Mouse (Mus musculus) liver, embryonic 16.5 days (tissue): ENCODE measurements at regions not wholly inside any gene's neighbourhood (a gene's known extent, or its start where the extent isn't known, plus 50 kb on each side); places are given as distances from the start of the nearest gene placed in this dataset.

Experiments
- ATAC-seq: fragments of 200-750 bp; cut with Nextera tagmentation; 2 replicates; pipeline ENCODE4 v1.8.0; 2017; ENCODE audit warnings: low read depth, mild to moderate bottlenecking, moderate number of reproducible peaks, moderate library complexity
- H3K27ac ChIP-seq: fragments of 300-500 bp; sonication (generic); 2 replicates; pipeline ENCODE4 v1.5.1; 2014; ENCODE audit warnings: mild to moderate bottlenecking, low read length
- H3K27me3 ChIP-seq: fragments of 300-500 bp; sonication (generic); 2 replicates; pipeline ENCODE4 v1.6.1; 2014; ENCODE audit warnings: low read depth, low read length, mixed read lengths; ENCODE audit not compliant: control insufficient read depth, insufficient read depth
- H3K36me3 ChIP-seq: fragments of 300-500 bp; sonication (generic); 2 replicates; pipeline ENCODE4 v1.6.1; 2014; ENCODE audit warnings: mild to moderate bottlenecking; ENCODE audit not compliant: control insufficient read depth, insufficient read depth
- H3K4me1 ChIP-seq: fragments of 300-500 bp; sonication (generic); 2 replicates; pipeline ENCODE4 v1.6.1; 2014; ENCODE audit warnings: low read depth, low read length, mixed read lengths; ENCODE audit not compliant: control insufficient read depth
- H3K4me2 ChIP-seq: fragments of 300-500 bp; sonication (generic); 2 replicates; pipeline ENCODE4 v1.6.1; 2014; ENCODE audit warnings: low read depth, low read length, mixed read lengths
- H3K4me3 ChIP-seq: fragments of 300-500 bp; sonication (generic); 2 replicates; pipeline ENCODE4 v1.5.1; 2014; ENCODE audit warnings: low read depth, mild to moderate bottlenecking, low read length
- H3K9ac ChIP-seq: fragments of 300-500 bp; sonication (generic); 2 replicates; pipeline ENCODE4 v1.6.1; 2014; ENCODE audit warnings: low read depth, low read length
- H3K9me3 ChIP-seq: fragments of 300-500 bp; sonication (generic); replicated peaks from 2 replicates; pipeline ENCODE4 v1.6.1; 2016; ENCODE audit warnings: low read length; ENCODE audit not compliant: control insufficient read depth
- WGBS: fragments of 180-500 bp; shearing (Covaris S2); extraction: QIAGEN DNeasy Blood & Tissue Kit; methylation state at CpG from one replicate; pipeline ENCODE4 v1.1.7; 2014; ENCODE audit not compliant: insufficient replicate concordance; 5-methylcytosine and 5-hydroxymethylcytosine counted together

DNA sequence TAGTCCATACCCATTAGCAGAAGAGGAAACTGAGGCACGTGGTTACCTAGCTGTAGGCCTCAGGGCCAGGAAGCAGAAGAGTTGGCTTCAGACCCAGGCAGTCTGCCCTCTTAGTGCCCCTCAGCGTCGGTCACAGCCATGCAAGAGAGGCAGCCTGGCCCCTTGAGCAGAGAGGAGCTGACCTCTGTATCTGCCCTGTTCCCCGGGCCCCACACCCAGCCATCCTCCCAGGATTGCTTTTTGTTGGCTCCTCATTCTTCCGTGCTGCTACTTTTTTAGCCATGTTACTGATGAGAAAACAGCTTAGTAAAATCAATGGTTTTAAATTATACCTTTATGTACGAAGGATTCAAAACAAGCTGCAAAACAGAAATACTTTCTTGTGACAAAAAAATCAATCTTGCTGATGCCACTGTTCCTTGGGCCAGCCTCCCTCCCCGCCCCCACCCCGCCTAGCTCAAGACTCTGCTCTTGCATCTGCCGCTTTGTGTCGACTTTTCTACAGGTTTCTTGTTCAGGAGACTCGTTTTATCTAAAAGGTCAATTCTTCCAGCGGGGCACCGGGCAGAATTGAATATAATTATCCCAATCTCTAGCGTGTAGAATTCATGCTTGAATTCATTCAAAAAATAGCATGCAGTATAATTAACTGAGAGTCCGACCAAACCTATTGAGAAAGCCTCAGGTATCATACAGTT lies 70.8 kb downstream of the Sall1 start:
- no peak overlapping the region for H3K27ac ChIP-seq
- no peaks in the 10 kb centered on the region for H3K9me3 ChIP-seq
- H3K36me3 ChIP-seq: no peaks in the 10 kb centered on the region
- no peak overlapping the region for H3K4me2 ChIP-seq
- H3K4me3 ChIP-seq: no peak overlapping the region
- ATAC-seq: no peak
- no peaks in the 10 kb centered on the region for H3K4me1 ChIP-seq
- H3K27me3 ChIP-seq: no peaks in the 10 kb centered on the region
- H3K9ac ChIP-seq: no peak overlapping the region
- 56% methylated on average over 15 of the region's 15 CpGs for WGBS

DNA sequence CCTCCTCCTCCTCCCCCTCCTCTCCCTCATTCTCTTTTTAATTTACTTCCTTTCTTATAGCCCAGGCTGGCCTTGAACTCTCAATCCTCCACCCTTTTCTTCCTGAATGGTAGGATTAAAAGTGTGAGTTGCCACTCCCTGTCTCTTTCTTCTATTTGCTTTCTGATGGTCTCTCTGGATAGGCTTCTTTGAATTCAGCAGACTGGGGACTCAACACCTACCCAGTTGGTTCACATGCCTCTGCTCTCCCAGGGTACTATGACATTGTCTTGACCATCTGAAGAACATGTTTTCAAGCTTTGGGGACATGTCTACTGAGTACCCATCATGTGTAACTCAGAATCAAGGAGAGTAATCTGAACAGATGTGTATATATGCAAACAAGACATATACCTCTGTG lies 85.1 kb downstream of the Sall1 start:
- Histone ChIP-seq H3K4me3 (no peak overlapping the region), H3K4me2 (no peak overlapping the region), H3K27me3 (no peaks in the 10 kb centered on the region), H3K4me1 (no peaks in the 10 kb centered on the region), H3K27ac (no peak overlapping the region), H3K36me3 (no peaks in the 10 kb centered on the region), H3K9me3 (no peaks in the 10 kb centered on the region), H3K9ac (no peak overlapping the region)
- ATAC-seq: no peak

- no peak overlapping the region for H3K4me3 ChIP-seq
- H3K36me3 ChIP-seq: no peaks in the 10 kb centered on the region
- no peak overlapping the region for H3K4me2 ChIP-seq
- WGBS: 46% methylated on average over 2 of the region's 2 CpGs
- H3K9me3 ChIP-seq: no peaks in the 10 kb centered on the region
- no peak for ATAC-seq
- no peak overlapping the region for H3K9ac ChIP-seq
- H3K4me1 ChIP-seq: no peaks in the 10 kb centered on the region
- H3K27ac ChIP-seq: no peak overlapping the region
- no peaks in the 10 kb centered on the region for H3K27me3 ChIP-seq
Observed at GRCm38 (mm10) chr8:88953178-88953577, 90.8 kb downstream of the Sall1 start.

- Histone ChIP-seq H3K4me3 (no peak overlapping the region), H3K27ac (no peak overlapping the region), H3K27me3 (no peaks in the 10 kb centered on the region), H3K36me3 (no peaks in the 10 kb centered on the region), H3K9me3 (no peaks in the 10 kb centered on the region), H3K4me2 (no peak overlapping the region), H3K4me1 (no peaks in the 10 kb centered on the region), H3K9ac (no peak overlapping the region)
- no peak for ATAC-seq
- 72% methylated on average over 7 of the region's 7 CpGs for WGBS
Observed at GRCm38 (mm10) chr8:88951829-88952155, 92.2 kb downstream of the Sall1 start.

DNA sequence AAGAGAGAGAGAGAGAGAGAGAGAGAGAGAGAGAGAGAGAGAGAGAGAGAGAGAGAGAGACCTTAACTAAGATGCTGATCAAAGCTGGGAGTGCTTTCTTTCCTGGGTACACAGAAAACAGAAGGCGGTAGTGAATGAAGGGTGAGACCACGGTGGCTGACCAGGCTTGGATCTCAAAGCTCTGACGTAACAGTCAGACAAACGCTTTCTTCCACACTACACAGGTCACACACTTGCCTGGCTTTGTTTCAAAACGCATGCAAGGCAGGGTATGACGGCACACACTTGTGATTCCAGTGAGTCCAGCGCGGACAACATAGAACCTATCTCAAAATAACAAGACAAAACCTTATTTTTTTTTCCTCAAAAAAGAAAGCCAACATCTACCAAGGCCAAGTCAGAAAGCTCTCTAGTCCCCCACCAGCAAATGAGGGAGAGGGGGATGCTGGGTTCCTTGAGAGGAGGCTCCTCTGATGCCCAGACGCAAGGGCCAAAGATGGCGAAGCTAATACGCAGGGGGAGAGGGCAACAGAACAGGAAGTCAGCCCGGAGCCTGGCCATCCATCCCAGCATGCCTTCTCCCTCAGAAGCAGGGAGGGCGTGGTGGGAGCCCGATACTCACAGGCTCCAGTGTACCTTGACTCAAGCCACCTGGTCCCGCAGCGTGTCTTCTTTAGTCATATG lies 92.7 kb downstream of the Sall1 start:
- H3K4me1 ChIP-seq: no peaks in the 10 kb centered on the region
- WGBS: 73% methylated on average over 16 of the region's 16 CpGs
- H3K9ac ChIP-seq: no peak overlapping the region
- no peak overlapping the region for H3K27ac ChIP-seq
- no peak overlapping the region for H3K4me2 ChIP-seq
- no peaks in the 10 kb centered on the region for H3K27me3 ChIP-seq
- H3K9me3 ChIP-seq: no peaks in the 10 kb centered on the region
- no peaks in the 10 kb centered on the region for H3K36me3 ChIP-seq
- no peak overlapping the region for H3K4me3 ChIP-seq
- ATAC-seq: no peak

- no peak overlapping the region for H3K9ac ChIP-seq
- H3K4me2 ChIP-seq: no peak overlapping the region
- H3K4me3 ChIP-seq: no peak overlapping the region
- no peak overlapping the region for H3K27ac ChIP-seq
- no peaks in the 10 kb centered on the region for H3K36me3 ChIP-seq
- no peak for ATAC-seq
- WGBS: 78% methylated on average over 6 of the region's 6 CpGs
- H3K4me1 ChIP-seq: no peaks in the 10 kb centered on the region
- H3K9me3 ChIP-seq: no peaks in the 10 kb centered on the region
- H3K27me3 ChIP-seq: no peaks in the 10 kb centered on the region
Observed at GRCm38 (mm10) chr8:88949975-88950374, 94.0 kb downstream of the Sall1 start.

GRCm38 (mm10) chr8:88948981-88949380 lies 95.0 kb downstream of the Sall1 start:
- no peak for ATAC-seq
- no peaks in the 10 kb centered on the region for H3K36me3 ChIP-seq
- no peak overlapping the region for H3K4me3 ChIP-seq
- no peaks in the 10 kb centered on the region for H3K9me3 ChIP-seq
- no peak overlapping the region for H3K4me2 ChIP-seq
- no peaks in the 10 kb centered on the region for H3K4me1 ChIP-seq
- H3K9ac ChIP-seq: no peak overlapping the region
- 75% methylated on average over 16 of the region's 16 CpGs for WGBS
- no peak overlapping the region for H3K27ac ChIP-seq
- H3K27me3 ChIP-seq: no peaks in the 10 kb centered on the region

DNA sequence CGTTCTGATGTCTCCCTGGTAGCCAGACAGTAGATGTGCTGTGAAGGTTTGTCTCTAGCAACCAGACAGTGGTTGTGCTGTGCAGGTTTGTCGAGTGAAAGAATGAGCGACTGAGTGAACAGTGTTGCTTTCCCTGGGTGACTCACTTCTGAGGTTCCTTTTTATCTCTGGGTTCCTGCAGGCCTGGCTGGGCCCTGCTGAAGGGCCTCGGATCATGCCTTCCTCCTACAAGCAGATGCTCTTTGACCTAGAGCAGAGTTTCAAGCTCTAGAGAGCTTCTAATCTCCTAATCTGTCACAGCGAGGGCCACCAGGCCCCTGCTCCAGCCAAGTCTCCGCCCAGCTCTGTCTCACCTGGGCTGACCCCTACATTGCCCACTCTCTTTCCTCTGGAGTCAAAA lies 95.6 kb downstream of the Sall1 start:
- ATAC-seq: no peak
- H3K9me3 ChIP-seq: no peaks in the 10 kb centered on the region
- no peak overlapping the region for H3K4me3 ChIP-seq
- H3K36me3 ChIP-seq: no peaks in the 10 kb centered on the region
- no peak overlapping the region for H3K27ac ChIP-seq
- H3K4me1 ChIP-seq: no peaks in the 10 kb centered on the region
- H3K4me2 ChIP-seq: no peak overlapping the region
- H3K27me3 ChIP-seq: no peaks in the 10 kb centered on the region
- 46% methylated on average over 6 of the region's 6 CpGs for WGBS
- H3K9ac ChIP-seq: no peak overlapping the region

DNA sequence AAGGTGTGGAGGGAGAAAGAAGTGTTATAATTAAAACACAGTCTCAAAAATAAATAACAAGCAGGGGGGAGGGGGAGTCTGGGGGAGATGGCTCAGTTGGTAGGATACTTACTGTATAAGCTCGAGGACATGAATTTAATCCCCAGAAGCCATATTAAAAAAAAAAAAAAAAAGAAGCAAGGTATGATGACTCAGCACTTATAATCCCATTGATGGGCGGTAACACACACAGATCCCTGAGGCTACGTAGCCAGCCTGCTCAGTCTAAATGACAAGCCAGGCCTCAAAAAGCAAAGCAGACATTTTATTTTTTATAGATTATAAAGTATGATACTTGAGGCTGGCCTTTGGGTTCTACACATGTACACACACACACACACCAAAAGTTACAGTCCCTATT lies 96.6 kb downstream of the Sall1 start:
- ATAC-seq: no peak
- Histone ChIP-seq H3K4me1 (no peaks in the 10 kb centered on the region), H3K4me3 (no peak overlapping the region), H3K9me3 (no peaks in the 10 kb centered on the region), H3K27me3 (no peaks in the 10 kb centered on the region), H3K27ac (no peak overlapping the region), H3K9ac (no peak overlapping the region), H3K36me3 (no peaks in the 10 kb centered on the region), H3K4me2 (no peak overlapping the region)
- WGBS: 50% methylated on average over 3 of the region's 3 CpGs
